Mouse (Mus musculus) embryonic facial prominence, embryonic 11.5 days (tissue): ENCODE data around the gene Iqsec1. TPM values are rescaled to one million over a fixed set of nuclear protein-coding genes. Genes with fewer than 3 reads are reported as not detected.
A peak's percentile ranks its signal among the peaks of the same experiment; 100 is the strongest.

ENCODE experiments used
- ATAC-seq: fragments of 200-750 bp; cut with Nextera tagmentation; replicated peaks from 2 replicates; pipeline ENCODE4 v1.8.0; 2017; ENCODE audit warnings: low read depth; ENCODE audit not compliant: insufficient number of reproducible peaks, low FRiP score, low TSS enrichment
- DNase-seq: peaks from one replicate; pipeline ENCODE4 v3.0.0-alpha.2; 2015; ENCODE audit warnings: low spot score
- H3K27ac ChIP-seq: fragments of 300-500 bp; sonication (generic); replicated peaks from 2 replicates; pipeline ENCODE4 v1.5.1; 2014; ENCODE audit warnings: mild to moderate bottlenecking, low read depth, low read length, control low read depth
- H3K27me3 ChIP-seq: fragments of 300-500 bp; sonication (generic); 2 replicates; pipeline ENCODE4 v1.6.1; 2014; ENCODE audit warnings: mild to moderate bottlenecking, low read length, moderate library complexity, mixed read lengths; ENCODE audit not compliant: control insufficient read depth, insufficient read depth
- H3K36me3 ChIP-seq: fragments of 300-500 bp; sonication (generic); replicated peaks from 2 replicates; pipeline ENCODE4 v1.6.1; 2014; ENCODE audit warnings: low read depth, mild to moderate bottlenecking, low read length, moderate library complexity, mixed read lengths; ENCODE audit not compliant: control insufficient read depth, insufficient read depth
- H3K4me1 ChIP-seq: fragments of 300-500 bp; sonication (generic); 2 replicates; pipeline ENCODE4 v1.6.1; 2014; ENCODE audit warnings: low read length, mixed read lengths; ENCODE audit not compliant: control insufficient read depth, insufficient read depth
- H3K4me2 ChIP-seq: fragments of 300-500 bp; sonication (generic); 2 replicates; pipeline ENCODE4 v1.6.1; 2014; ENCODE audit warnings: low read depth, mild to moderate bottlenecking, control low read depth, low read length, moderate library complexity
- H3K4me3 ChIP-seq: fragments of 300-500 bp; sonication (generic); 2 replicates; pipeline ENCODE4 v1.5.1; 2014; ENCODE audit warnings: low read depth, low read length, control low read depth
- H3K9ac ChIP-seq: fragments of 300-500 bp; sonication (generic); replicated peaks from 2 replicates; pipeline ENCODE4 v1.6.1; 2014; ENCODE audit warnings: mild to moderate bottlenecking, control low read depth, low read length
- H3K9me3 ChIP-seq: fragments of 300-500 bp; sonication (generic); replicated peaks from 2 replicates; pipeline ENCODE4 v1.6.1; 2016; ENCODE audit warnings: mild to moderate bottlenecking, low read length, inconsistent platforms, mixed read lengths; ENCODE audit not compliant: control insufficient read depth
- whole genome bisulfite sequencing: fragments of 180-500 bp; shearing (Covaris S2); extraction: QIAGEN DNeasy Blood & Tissue Kit; methylation state at CpG from one replicate; pipeline ENCODE4 v1.1.7; 2014; 5-methylcytosine and 5-hydroxymethylcytosine counted together
- polyA plus RNA-seq: library from polyadenylated mRNA; unstranded; fragments of >200 nt; fragmentation: Nextera tagmentation; extraction: Ambion mirVana; gene quantifications from 2 replicates; pipeline ENCODE4 v1.2.1, GENCODE M21; 2014

The Iqsec1 gene
- 6.1 and 8.9 TPM in 2 replicates for polyA plus RNA-seq

DNA sequence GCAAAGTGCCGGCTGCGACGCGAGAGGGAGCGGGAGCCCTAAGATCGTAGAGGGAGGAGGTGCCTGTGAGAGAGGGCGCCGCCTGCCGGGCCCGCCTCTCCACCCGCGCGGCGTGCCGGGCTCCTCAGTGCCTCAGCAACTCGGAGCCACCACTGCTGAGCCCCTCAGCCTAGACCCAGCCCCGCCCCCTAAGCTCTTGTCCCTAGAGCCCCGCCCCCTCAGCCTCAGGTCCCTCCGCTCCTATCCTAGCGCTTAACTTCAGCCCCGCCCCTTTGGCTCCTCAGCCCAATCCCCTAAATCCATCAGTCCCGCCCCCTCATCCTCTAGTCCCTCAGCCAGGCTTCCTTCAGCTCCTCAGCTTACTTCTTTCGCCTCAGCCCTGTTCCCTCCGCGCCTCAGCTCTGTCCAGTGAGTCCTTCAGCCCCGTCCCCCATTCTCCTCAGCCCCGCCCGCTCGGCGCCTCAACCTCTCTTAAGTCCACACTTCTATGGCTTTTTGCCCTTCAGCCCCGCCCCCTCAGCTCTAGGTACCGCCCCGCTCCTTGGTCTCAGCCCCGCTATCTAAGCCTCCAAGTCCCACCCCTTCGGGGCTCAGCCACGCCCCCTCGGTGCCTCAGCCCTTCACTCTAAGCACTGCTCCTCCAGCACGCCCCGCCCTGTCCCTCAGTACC is at the start of gene Iqsec1:
Gene Iqsec1 (minus strand): TSS at position 38 of the 670 bp plus-strand sequence.
- H3K36me3 ChIP-seq = no peaks in the 10 kb centered on the region
- H3K4me3 ChIP-seq = peak within 1 kb of the TSS; percentile 71
- WGBS = under 1% methylated on average over 31 of the region's 39 CpGs
- no peaks in the 10 kb centered on the region for H3K9me3 ChIP-seq
- H3K4me1 ChIP-seq = peaks cover 3% of the 10 kb centered on the region; the same call in 1 of the 2 replicates
- no peak within 1 kb of the TSS for H3K27ac ChIP-seq
- DNase-seq (peak; percentile 100), ATAC-seq (peak; percentile 93)
- H3K4me2 ChIP-seq = peak within 1 kb of the TSS; percentile 100
- H3K9ac ChIP-seq = peak within 1 kb of the TSS; percentile 62
- H3K27me3 ChIP-seq = peaks cover 3% of the 10 kb centered on the region; the same call in 1 of the 2 replicates

DNA sequence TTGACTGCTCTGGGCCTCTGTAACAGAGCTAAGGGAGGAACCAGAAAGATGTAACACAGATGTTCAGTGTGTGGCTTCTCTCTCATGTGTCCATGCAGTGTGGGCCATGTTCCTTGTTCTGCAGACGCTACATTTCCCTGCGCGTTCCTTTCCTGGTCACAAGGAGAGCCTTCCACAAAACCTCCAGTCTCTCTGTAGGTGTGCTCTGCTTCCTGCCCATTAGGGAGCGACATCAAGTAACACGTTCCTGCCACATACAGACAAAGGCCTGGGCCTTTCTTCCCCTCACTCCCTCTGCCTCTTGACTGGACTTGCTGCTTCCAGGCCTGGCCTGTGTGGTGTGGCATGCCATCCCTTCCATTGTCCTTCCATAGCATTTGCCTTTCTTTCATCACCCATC is 39.8 kb upstream of the Iqsec1 start:
- DNase-seq = no peak
- WGBS = 86% methylated on average over 5 of the region's 5 CpGs
- H3K27me3 ChIP-seq = no peaks in the 10 kb centered on the region
- no peak overlapping the region for H3K4me3 ChIP-seq
- no peak overlapping the region for H3K4me2 ChIP-seq
- no peaks in the 10 kb centered on the region for H3K4me1 ChIP-seq
- H3K36me3 ChIP-seq = no peaks in the 10 kb centered on the region; the same call in 1 of the 2 replicates
- no peaks in the 10 kb centered on the region for H3K9me3 ChIP-seq
- H3K27ac ChIP-seq = no peak overlapping the region
- no peak for ATAC-seq
- no peak overlapping the region for H3K9ac ChIP-seq

DNA sequence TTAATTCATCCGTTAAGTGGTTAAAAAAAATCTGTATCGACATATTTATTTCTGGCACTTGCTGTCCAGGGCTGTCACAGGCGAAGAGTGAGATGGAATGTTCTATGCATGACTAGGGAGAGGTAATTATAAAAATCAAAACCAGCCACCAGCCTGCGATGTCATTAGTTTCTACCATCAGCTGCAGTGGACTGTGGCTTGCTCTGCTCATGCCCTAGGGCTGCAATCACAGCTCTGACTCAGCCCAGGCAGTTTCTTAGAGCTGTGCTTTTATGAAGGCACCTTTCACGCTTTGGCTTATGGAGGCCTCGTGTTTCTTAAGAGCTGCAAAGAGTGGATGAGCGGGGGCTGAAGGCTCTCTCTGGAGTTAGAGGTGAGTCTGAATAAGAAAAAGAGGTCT is 32.3 kb upstream of the Iqsec1 start:
- H3K36me3 ChIP-seq = no peaks in the 10 kb centered on the region
- ATAC-seq = no peak

DNA sequence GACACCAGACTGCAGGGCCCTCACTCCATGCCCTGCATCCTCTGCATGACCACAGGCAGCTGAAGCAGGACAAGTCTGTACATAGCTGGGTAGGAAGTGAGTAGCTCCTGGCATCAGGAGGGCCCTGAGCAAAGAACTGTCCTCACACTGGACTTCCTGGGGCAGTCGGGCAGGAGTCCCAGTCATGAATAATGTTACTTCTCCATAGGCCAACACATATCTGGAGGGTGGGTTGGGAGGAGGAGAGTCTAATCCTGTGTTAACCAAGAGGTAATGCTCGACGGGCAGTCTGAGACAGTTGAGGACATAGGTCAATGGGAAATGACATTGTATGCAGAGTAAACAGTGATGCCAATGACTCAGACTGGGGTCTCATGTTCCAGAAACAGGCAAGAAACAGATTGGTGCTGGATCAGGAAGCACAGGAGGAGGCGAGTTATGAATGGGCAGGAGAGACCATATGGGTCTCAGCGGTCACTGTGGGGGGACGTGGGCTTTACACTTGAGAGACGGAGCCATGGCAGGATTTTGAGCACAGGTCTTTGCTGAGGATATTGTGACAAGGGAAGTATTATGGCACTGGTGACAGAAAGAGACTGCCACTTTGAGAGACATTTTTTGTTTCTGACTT is 28.2 kb upstream of the Iqsec1 start:
- Histone ChIP-seq H3K36me3 (no peaks in the 10 kb centered on the region), H3K4me1 (no peaks in the 10 kb centered on the region), H3K27ac (no peak overlapping the region), H3K9me3 (no peaks in the 10 kb centered on the region), H3K27me3 (no peaks in the 10 kb centered on the region), H3K9ac (no peak overlapping the region), H3K4me2 (no peak overlapping the region), H3K4me3 (no peak overlapping the region)
- DNase-seq (no peak), ATAC-seq (no peak)
- WGBS = 81% methylated on average over 7 of the region's 7 CpGs

More for the DNA sequence above, 32.3 kb upstream of the Iqsec1 start:
- 49% methylated on average over 7 of the region's 7 CpGs for WGBS
- Histone ChIP-seq H3K27ac (no peak overlapping the region), H3K9me3 (no peaks in the 10 kb centered on the region), H3K4me1 (no peaks in the 10 kb centered on the region), H3K9ac (no peak overlapping the region), H3K27me3 (no peaks in the 10 kb centered on the region), H3K4me2 (no peak overlapping the region), H3K4me3 (no peak overlapping the region)
- DNase-seq = peak; percentile 41

DNA sequence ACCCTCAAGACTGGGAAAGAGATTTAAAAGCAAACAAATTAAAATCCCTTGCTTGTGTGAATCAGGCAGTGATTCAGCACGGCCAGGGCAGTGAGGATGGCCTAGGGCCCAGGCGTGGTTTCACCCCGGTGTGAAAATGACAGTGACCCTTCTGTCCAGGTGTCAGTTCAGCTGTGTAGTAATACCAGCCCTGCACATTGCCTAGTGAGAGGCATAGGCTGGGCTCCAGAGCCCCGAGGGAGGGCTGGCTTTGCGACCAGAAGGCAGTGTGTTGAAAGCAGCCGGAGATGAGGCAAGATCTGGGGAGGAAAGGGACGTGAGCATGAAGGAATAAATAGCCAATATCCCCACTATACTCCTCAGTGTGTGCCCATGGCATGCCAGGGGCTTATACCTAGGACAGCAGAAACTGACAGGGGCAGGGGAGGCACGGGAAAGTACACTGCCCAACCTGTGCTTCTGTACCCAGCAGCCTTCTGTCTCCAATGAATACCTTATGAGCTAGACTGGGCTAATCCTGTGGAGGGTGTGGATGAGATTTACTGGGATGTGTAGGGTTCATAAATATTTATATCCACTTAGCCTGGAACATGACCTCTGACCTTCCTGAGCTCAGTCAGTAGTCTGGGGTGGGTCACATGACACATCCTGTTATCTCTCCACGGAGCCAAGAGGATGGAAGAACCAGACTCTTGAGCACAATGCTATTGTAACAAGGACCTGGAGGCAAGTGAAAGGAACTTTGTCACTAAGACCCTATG is 25.9 kb upstream of the Iqsec1 start:
- no peaks in the 10 kb centered on the region for H3K36me3 ChIP-seq
- no peaks in the 10 kb centered on the region for H3K4me1 ChIP-seq
- ATAC-seq (0 out of 2 replicates have a peak, but pooled peaks have one; percentile 41), DNase-seq (no peak)
- no peaks in the 10 kb centered on the region for H3K9me3 ChIP-seq
- H3K9ac ChIP-seq = no peak overlapping the region
- no peak overlapping the region for H3K27ac ChIP-seq
- H3K4me2 ChIP-seq = no peak overlapping the region
- no peaks in the 10 kb centered on the region for H3K27me3 ChIP-seq
- 66% methylated on average over 9 of the region's 9 CpGs for WGBS
- no peak overlapping the region for H3K4me3 ChIP-seq

DNA sequence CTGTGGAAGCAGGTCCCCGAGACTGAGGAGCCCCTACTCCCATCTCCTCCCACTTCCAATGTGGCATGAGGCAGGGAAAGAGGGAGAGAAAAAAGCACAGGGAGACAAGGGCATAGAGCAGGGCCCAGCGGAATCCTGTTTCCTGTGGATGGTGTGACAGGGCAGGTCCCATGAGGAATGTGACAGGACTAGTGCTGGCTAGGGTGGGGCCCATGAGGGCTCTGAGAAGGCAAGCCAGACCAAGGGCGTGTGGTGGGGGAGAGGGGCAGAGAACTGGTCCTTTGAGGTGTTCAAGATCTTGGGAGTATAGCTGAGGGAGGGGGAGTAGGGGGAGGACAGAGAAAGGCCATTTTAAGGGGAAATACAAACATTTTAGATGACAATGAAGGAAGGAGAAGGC is 24.0 kb upstream of the Iqsec1 start:
- WGBS = 80% methylated on average over 3 of the region's 3 CpGs
- no peak for ATAC-seq

DNA sequence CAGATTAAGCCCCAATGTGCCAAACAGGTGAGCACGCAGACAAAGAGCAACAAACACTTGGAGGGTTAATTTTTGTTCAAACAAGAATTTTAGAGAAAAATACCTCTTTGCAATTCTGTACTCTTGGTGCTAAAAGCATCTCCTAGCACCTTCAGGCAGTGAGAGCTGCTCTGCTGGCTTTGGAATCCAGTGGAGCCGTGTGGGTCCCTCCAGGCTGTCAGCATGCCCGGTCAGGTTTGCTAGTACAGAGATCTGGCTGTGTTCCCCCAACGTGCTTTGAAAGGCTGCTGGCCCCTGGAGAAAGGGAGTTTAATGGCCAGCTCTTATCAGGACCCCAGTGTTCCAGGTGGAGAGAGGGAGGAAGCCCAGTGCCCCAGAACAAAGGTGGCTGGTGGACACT is 23.1 kb upstream of the Iqsec1 start:
- Histone ChIP-seq H3K9ac (no peak overlapping the region), H3K27ac (no peak overlapping the region), H3K9me3 (no peaks in the 10 kb centered on the region), H3K36me3 (no peaks in the 10 kb centered on the region), H3K4me3 (no peak overlapping the region), H3K27me3 (no peaks in the 10 kb centered on the region), H3K4me1 (no peaks in the 10 kb centered on the region), H3K4me2 (no peak overlapping the region)
- no peak for ATAC-seq
- 66% methylated on average over 4 of the region's 4 CpGs for WGBS
- DNase-seq = no peak

More for the DNA sequence above, 24.0 kb upstream of the Iqsec1 start:
- Histone ChIP-seq H3K27me3 (no peaks in the 10 kb centered on the region), H3K4me3 (no peak overlapping the region), H3K9me3 (no peaks in the 10 kb centered on the region), H3K4me1 (no peaks in the 10 kb centered on the region), H3K9ac (no peak overlapping the region), H3K36me3 (no peaks in the 10 kb centered on the region), H3K27ac (no peak overlapping the region), H3K4me2 (no peak overlapping the region)
- DNase-seq = no peak
